Mouse (Mus musculus) bone marrow, adult 2 months (tissue): ENCODE measurements around the gene Paxip1.

Experiments used
- CTCF ChIP-seq: fragments of 200-500 bp; IDR thresholded peaks from 2 replicates; pipeline ENCODE4 v1.5.1; 2011; ENCODE audit warnings: low read length, control low read depth; ENCODE audit not compliant: control insufficient read depth, insufficient read depth
- POLR2A ChIP-seq: fragments of 200-500 bp; IDR thresholded peaks from 2 replicates; pipeline ENCODE4 v1.6.1; 2011; ENCODE audit warnings: low read depth, mild to moderate bottlenecking, control low read depth, low read length, borderline replicate concordance; ENCODE audit not compliant: control insufficient read depth

GRCm38 (mm10) chr5:27789586-27789985 lies 1.9 kb downstream of the Paxip1 start:
- no peak for TF ChIP-seq CTCF
- no peak for TF ChIP-seq POLR2A
